Mouse (Mus musculus): ENCODE data around the gene Gm45837. TPM values are rescaled to one million over a fixed set of nuclear protein-coding genes. Genes with fewer than 3 reads are reported as not detected.

Gene Gm45837
- total RNA-seq, 2 experiments from 2014 or later: 1.7 TPM; not detected in 1

DNA sequence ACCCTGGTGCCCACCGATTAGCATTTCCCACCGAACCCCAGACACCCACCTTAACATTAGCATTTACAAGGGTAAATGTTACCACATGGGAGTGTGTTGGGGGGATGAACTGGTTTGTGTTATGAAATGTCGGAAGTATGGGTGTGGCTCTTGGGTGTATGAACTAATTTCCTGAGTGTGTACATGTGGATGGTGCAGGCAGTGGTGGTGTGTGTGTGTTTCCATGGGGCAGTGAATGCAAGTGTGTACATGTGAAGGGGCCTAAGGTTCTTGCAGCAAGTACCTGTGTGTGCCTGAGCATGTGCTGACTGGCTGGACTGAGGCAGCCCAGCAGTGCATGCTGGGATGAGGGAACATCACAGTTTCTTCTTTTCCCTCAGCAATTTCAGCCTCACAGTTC, 87.7 kb downstream of the Gm45837 start:
- DNase-seq (ENCODE audit: low spot score in 2 of 2): no peak

DNA sequence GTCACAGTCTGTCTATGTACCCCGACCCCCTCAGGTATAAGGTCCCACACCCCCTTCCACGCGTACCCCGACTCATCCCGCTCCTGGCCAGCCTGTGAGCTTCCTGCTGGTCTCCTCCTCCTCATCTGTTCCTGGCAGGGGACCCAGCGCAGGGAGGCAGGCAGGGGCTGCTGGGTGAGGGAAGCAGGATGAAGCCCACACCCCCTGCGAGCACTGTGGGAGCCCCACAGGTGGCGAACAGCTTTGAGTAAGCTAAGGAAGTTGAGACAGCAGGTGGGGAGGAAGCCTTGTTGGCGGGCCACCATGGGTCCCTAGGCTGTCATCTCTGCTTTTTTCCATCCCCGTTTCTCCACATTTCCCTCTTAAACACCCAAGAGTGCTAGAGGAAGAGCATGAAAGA, 88.6 kb downstream of the Gm45837 start:
- peak in 1 of 2 experiments; percentile 60 for DNase-seq (ENCODE audit: low spot score in 2 of 2)

DNA sequence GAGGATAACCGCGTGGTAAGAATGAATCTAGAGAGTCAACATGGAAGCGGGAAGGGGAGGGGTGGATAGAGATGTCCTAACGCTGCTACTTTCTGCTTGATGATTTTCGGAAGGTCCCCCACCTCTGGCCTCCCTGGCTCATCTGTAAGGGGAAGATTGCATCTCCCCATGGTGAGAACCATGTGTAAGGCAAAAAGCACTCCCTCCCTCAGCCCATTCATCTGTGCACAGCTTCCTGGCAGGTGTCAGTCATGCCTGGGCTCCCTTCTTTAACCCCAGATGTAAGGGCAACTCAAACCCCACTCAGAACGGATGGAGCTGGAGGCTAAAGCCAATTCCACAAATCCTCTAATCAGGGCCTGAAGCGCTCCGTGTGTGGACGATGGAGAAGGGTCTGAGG, 89.0 kb downstream of the Gm45837 start:
- DNase-seq (ENCODE audit: low spot score in 2 of 2): no peak

DNA sequence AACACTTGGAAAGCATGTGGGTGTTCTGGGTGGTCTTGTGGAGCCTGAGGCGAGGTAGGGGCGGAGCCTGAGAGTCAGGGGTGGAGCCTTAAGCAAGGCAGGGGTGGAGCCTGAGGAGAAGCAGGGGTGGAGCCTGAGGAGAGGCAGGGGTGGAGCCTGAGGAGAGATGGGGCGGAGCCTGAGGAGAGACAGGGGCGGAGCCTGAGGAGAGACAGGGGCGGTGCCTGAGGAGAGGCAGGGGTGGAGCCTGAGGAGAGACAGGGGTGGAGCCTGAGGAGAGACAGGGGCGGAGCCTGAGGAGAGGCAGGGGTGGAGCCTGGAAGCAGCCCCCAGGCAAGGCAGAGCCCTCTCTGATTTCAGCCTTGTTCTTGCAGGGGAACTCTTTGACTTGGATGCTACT, 90.5 kb downstream of the Gm45837 start:
- DNase-seq (ENCODE audit: low spot score in 2 of 2): no peak

DNA sequence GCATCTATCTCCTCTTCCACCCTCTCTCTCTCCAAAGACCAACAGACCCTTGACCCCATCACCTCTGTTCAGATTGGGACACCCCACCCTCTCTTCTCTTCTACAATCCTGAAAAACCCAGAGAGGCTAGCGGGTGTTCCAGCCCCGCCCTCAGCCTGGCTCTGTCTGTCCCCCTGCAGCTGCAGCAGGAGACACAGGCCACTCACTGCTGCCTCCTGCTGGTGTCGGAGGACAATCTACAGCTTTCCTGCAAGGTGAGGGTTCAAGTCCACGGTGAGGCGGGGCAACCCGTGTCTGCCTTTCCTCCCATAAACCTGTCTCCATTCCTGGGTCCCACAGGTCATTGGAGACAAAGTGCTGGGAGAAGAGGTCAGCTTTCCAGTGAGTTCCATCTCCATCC, 91.0 kb downstream of the Gm45837 start:
- DNase-seq (ENCODE audit: low spot score in 2 of 2): no peak

DNA sequence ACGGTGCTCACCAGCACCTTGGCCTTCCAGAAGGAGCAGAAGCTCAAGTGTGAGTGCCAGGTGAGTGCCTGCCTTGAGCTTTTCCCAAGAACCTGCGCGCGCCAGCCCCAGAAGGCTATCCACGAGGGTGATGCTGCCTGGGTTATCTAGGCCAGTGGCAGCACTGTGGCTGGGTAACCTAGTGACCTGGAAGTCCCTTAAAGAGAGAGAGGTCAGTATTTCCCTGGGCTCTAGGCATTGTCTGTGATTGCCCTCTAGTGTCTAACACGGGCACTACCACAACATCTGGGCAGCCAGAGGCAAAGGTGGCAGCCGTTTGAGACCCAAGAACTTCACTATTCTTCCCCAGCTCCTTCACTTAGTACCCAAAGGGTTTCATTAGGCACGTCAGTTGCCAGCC, 92.7 kb downstream of the Gm45837 start:
- DNase-seq (ENCODE audit: low spot score in 2 of 2): peak; percentile 61 to 68

DNA sequence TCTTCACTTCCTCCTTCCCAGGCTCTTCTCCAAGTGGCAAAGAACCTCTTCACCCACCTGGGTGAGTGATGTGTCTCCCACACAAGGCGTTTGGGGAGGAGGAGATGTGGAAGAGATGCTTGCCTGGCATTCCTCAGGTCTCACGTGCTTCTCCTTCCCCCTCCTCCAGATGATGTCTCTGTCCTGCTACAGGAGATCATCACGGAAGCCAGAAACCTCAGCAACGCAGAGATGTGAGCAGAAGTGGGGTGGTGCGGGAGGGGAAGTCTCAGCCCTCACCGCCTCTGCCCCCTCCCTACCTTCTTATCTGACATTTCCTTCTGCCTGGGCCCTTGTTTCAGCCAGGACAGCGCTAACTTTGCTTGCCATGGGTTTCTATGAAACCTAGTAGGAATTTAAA, 93.1 kb downstream of the Gm45837 start:
- DNase-seq (ENCODE audit: low spot score in 2 of 2): no peak

DNA sequence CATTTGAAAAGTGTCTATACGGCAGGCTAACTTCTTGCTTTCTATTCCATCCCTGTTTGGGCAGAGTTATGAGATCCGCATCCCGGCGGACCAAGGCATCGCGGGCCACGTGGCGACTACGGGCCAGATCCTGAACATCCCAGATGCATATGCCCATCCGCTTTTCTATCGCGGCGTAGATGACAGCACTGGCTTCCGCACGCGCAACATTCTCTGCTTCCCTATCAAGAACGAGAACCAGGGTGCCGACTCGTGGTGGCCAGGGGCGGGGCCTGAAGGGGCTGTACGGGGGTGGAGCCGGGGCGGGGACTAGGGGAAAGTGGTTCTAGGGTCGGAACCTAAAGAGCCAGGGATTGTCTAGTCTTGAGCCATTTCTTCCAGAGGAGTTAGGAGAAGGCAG, 93.8 kb downstream of the Gm45837 start:
- no peak for DNase-seq (ENCODE audit: low spot score in 2 of 2)

DNA sequence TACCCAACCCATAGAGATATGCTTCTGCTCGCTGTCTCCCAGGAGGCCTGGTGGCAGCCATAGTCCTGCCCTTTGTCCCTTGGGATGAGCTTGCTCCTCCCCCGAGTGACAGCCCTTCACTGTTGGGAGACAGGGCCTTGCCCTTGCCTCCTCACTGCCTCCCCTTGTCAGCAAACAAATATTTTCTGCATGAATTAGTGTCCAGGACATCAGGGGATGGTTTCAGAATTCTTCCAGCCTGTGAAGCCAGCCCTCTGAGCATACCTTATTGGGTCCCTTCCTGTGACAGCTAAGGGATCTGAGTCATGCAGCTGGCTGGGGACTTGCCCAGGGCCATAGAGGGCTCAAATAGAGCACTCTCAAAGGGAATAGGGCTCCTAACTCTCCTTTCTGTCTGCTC, 98.5 kb downstream of the Gm45837 start:
- DNase-seq (ENCODE audit: low spot score in 2 of 2): no peak

DNA sequence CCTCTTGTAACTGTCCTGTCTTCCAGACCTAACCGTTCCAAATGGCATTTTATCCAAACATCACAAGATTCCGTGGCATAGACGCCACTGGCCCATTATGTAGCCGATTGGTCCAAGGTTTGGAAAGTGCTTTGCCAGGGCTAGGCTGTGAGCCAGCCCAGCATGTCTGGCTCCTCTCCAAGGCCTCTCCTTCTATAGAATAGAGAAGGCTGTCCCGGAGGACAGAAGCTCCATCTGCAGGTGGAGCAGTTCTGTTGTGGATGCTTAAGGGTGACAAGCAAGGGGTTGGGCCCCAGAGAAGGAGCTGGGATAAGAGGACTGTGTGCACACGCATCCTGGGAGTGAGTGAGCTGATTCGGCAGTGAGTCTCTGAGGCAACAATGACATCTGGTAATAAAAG, 103.0 kb downstream of the Gm45837 start:
- DNase-seq (ENCODE audit: low spot score in 2 of 2): peak; percentile 35 to 51

DNA sequence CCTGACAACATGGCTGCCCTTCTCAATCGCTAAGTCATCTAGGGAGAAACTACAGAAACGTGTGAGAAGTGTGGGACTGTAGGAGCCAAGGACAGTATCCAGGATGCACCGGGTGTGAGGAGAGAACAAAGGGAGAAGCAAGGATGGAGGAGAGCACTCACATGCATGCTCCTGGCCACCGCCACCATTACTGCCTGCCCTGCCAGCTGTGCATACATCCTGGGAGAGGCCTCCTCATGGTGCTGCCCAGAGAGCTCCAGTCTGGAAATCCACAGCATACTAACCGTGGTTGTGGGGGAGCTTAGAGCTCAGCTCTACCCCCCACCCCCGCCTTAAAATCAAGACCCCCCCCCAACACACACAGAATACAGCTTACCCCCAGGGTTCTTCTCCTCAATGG, 104.1 kb downstream of the Gm45837 start:
- no peak for DNase-seq (ENCODE audit: low spot score in 2 of 2)

DNA sequence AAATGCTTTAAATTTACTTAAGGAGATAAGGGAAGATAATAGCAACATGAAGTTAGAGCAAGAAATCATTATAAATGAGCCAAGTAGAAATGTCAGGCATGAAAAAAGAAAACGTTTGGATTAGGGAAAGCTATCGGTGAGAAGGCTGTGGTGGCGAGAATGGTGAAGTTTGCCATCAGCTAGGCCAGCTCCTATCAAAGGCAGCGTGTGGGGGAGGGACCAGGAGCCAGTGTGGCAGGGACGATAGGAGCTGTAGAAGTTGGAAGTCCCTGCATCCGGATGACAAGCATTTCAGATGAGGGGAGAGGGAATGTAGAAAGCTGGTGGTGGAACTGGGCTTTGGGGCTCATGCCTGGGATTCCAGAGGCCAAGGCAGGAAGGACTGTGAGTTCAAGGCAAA, 104.6 kb downstream of the Gm45837 start:
- DNase-seq (ENCODE audit: low spot score in 2 of 2): no peak

DNA sequence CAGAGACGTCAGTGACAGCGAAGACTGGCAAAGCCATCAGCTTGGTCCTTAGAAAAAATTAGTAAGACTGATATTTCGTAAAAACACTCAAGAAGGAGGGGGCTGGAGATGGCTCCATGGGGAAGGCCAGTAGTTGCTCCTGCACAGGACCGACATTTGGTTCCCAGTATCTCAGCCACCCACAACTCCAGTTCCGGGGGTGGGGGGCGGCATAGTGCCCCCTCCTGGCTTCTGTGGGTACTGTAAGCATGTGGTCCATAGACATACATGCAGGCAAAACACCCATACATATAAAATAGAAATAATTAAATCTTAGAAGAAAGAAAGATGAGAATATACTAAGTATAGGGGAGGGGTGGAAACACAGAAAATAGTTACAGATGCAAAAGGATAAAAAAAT, 105.8 kb downstream of the Gm45837 start:
- DNase-seq (ENCODE audit: low spot score in 2 of 2): no peak

DNA sequence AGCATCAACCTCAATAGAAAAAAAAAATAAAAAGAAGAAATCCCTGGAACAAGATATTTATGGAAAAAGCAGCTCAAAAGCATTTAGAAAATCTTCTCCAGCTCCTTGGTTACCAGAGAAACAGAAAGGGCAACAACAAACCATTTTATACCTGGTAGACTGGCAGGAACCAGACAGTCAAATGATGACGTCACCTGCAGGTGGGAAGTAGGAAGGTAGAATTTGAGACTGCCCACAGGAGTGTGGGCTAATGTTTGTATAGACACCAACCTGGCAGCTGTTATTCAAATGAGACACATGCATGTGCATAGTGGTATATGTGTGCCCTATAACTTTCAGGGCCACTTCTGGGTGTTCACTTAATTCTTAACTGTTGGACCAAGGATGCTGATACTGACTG, 111.0 kb downstream of the Gm45837 start:
- no peak for DNase-seq (ENCODE audit: low spot score in 2 of 2)

DNA sequence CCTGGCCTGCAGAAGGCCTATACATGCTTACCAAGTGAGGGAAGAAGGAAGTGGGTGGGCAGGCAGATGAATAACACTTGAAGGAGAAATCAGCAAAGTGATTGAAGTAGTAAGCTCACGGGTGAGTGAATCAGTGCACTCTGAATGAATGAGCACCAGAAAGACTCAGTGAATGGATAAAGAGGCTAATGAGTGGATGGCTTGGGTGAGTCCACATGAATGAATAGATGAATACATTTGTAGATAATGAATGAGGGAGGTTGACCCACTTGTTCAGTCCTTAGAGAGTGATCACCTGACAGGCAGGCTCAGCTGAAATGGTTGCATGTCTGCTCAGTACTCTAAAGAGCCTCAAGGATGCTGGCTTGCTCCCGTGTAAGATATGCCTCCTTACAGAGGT, 112.5 kb downstream of the Gm45837 start:
- DNase-seq (ENCODE audit: low spot score in 2 of 2): no peak

DNA sequence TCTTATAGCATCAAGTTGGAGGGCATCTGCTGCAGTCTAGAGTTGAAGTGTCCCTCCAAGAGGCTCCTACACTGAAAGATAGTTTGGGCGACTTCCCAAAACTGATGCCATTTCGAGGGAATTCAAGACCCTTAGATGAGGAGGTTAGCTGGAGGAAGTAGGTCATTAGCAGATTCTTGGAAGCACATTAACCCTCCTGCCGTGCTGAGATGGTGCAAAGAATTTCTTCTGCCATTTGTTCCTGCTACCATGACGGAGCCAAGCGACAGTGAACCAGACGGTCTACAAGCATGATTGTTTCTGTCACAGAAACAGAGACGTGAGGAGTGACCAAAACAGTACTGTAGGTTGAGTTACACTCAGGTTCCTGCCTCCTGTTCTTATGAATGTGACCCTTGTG, 115.8 kb downstream of the Gm45837 start:
- DNase-seq (ENCODE audit: low spot score in 2 of 2): no peak

DNA sequence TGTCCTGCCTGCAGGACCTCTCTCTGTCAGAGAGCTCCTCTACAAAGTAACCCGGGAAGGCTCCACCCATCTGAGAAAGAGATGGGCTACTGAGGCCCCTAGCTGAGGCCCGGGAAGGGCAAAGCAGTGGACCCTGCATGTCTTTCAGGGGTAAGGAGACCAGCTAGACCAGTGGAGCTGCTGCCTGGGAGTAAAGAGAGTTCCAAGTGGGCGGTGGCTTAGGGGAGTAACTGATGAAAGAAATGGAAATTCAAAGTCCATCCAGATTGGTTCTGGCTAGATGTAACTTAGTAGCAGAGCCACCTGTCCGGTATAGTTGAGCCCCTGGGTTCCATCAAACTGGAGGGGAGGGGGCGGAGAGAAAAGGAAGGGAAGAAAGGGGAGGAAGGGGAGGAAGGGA, 123.7 kb downstream of the Gm45837 start:
- DNase-seq (ENCODE audit: low spot score in 2 of 2): no peak

DNA sequence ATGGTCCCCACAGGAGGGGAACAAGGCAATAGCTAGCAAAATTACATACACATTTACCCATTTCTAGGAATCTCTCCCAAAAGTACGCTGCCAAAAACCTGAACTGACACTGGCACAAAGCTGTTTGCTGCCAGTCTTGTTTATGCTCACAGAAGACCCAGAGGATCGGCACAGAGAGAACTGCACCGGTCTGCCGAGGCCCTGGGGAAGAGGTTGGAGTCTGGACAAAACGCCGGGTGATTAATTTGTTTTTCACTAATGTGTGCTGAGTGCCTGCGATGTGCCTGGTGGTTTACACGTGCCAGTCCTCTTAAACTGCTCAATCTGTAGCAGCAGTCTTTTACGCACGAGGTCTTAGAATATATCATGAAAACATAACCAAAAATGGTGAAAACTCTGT, 124.4 kb downstream of the Gm45837 start:
- no peak for DNase-seq (ENCODE audit: low spot score in 2 of 2)

DNA sequence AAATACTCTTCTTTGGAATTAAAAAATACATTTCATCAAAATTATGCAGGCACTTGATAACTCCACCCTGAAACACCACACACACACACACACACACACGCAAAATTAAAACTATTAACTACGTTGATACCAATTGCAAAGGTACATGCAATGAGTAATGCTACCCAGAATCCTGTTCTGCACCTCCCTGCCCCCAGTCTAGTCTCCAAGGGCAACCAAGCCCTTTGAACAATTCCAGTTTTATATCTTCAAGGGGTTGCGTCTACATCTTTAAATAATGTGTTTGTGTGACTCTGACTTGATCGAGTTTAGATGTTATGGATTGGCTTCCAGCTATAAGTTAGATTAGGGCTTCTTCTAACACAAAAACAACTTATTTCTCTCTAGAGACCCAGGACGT, 124.8 kb downstream of the Gm45837 start:
- no peak for DNase-seq (ENCODE audit: low spot score in 2 of 2)

DNA sequence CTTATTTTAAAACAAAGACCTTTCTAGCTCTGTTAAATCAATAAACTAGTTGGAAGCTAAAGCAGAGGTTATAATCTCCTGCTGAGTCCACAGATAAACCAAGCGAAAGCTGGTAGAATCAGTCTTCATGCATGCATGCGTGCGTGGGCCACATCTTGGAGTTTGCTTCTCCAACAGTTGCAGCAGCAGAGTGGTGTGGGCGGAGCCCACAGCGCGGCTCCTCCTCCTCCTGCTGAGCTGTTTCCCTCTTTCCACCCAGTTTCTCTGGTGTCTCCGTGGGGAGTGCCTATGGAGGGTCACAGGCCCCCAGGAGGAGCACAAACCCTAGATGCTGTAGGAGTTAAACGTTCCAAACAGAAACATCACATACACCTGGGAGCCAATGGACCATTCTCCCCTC, 126.9 kb downstream of the Gm45837 start:
- DNase-seq (ENCODE audit: low spot score in 2 of 2): no peak

DNA sequence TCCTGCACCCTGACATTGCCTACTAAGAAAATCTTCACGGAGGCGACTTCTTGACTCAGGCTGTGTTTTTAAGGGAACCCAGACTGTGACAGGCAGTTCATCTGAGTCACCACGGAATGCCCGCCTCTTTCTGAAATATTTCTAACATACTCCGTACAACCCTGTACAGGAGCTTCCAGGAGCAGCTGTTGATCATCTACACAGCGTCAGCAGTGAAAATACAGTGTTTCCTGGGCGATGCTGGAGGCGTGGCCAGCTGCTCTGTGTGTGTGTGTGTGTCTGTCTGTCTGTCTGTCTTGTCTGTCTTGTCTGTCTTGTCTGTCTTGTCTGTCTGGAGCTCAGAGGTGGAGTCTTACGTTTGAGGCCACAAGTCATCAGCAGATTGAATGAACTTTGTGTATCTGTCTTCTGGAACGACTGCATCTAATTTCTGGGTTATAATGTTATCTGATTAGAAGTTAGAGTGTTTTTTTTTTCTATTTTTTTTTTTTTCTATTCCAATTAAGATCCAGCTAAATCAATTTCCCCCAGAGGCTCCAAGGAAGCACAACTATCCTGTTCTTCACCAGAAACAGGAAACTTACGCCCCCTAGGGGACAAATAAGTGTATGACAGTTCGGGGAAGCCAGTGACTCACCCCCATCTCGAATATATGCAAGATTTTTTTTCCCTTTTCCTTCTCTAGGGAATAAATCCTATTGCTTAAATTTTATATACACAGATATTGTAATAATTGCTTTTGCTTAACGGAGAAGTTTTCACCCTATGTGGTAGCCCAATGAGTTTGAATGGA, 127.7 kb downstream of the Gm45837 start:
- peak; percentile 64 to 71 for DNase-seq (ENCODE audit: low spot score in 2 of 2)

DNA sequence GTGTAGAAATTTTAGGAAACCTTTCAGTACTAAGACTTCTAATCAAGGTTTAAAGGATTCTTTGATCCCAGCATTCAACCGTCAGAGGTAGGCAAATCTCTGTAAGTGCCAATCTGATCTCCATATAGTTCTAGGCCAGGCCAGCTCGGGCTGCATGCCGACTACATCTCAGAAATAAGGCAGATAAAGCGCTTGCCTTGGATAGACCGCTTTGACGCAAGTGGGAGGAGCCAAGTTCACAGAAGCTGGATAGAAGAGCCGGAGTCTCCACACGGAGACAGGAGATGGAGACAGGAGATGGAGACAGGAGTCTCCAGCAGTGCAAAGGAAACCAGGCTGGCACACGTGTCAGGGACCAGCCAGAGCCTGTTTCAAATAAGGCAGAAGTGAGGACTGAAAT, 129.1 kb downstream of the Gm45837 start:
- DNase-seq (ENCODE audit: low spot score in 2 of 2): no peak

DNA sequence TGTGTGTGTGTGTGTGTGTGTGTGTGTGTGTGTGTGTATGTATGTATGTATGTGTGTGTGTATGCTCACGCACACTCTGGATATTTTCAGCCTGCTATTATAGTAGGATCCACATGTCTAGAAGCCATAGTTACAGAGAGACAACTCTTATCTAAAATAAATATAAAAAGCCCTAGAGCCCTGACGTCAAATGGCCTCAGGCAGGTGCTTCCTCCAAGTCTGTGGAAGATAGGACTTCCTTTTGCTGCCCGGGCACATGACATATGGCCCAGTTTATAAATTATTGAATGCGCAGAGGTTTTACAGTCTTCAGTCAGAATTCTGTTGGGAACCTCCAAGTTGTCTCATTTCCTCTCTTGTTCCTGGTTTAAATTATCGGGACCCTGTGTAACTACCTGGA, 130.0 kb downstream of the Gm45837 start:
- DNase-seq (ENCODE audit: low spot score in 2 of 2): no peak

DNA sequence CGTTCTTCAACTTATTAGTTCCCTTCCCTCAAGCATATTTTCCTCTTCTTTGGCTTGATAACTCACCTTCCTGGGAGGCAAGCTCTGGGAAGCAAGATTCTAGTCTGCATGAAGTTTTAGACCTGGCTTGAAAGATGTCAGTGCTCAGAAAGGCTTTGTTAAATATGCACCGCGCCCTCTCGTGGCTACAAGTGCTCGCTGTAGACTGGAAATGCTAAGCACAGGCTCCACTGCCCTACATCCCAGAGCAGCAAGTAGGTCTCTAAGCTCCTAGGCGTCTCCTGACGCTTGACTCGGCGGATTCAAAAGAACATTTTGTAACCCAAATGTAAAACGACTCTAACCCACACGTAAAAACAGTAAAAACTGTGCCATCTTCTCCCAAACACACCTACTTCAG, 130.4 kb downstream of the Gm45837 start:
- peak; percentile 76 to 85 for DNase-seq (ENCODE audit: low spot score in 2 of 2)
